In genomic region chr1:34290321-34290720, GRCm38 (mm10) we compare ENCODE assay signal across 13 mouse cellular contexts.
A peak's percentile ranks its signal among the peaks of the same experiment; 100 is the strongest.
DNase-seq lines count a peak whose midpoint lies in the region; ATAC-seq lines count a peak whose summit lies in the region.
"Had no signal": no experiment of that assay in that cellular context is flagged by ENCODE, and none has a peak within 500 bp of the region (broad histone marks: within the 10 kb centered on the region; RNA-seq: fewer than 3 reads in every experiment).

No protein-coding gene starts in this region.

- no peak overlapping the region for H3K4me3 ChIP-seq in kidney, embryonic 15.5 days (replicated peaks)
- no peak overlapping the region for H3K4me3 ChIP-seq in heart, embryonic 12.5 days
- H3K4me3 ChIP-seq in liver, embryonic 15.5 days (replicated peaks): no peak overlapping the region
- H3K4me3 ChIP-seq: neural tube, embryonic 12.5 days had no signal

- peaks cover 95% of the 10 kb centered on the region for H3K36me3 ChIP-seq in kidney, embryonic 15.5 days
- H3K36me3 ChIP-seq in heart, embryonic 12.5 days: peaks cover 91% of the 10 kb centered on the region
- H3K36me3 ChIP-seq in liver, embryonic 15.5 days (replicated peaks): peaks cover 61% of the 10 kb centered on the region

- H3K9me3 ChIP-seq in kidney, embryonic 15.5 days (replicated peaks): no peaks in the 10 kb centered on the region
- no peaks in the 10 kb centered on the region for H3K9me3 ChIP-seq in heart, embryonic 12.5 days (replicated peaks)
- no peaks in the 10 kb centered on the region for H3K9me3 ChIP-seq in liver, embryonic 15.5 days (replicated peaks)
- H3K9me3 ChIP-seq: neural tube, embryonic 12.5 days had no signal

- H3K9ac ChIP-seq in kidney, embryonic 15.5 days: no peak overlapping the region
- H3K9ac ChIP-seq in heart, embryonic 12.5 days: no peak overlapping the region
- no peak overlapping the region for H3K9ac ChIP-seq in liver, embryonic 15.5 days
- H3K9ac ChIP-seq: neural tube, embryonic 12.5 days had no signal

- H3K4me2 ChIP-seq in kidney, embryonic 15.5 days: no peak overlapping the region
- H3K4me2 ChIP-seq in heart, embryonic 12.5 days: no peak overlapping the region
- no peak overlapping the region; the same call in 1 of the 2 replicates for H3K4me2 ChIP-seq in liver, embryonic 15.5 days
- H3K4me2 ChIP-seq: neural tube, embryonic 12.5 days had no signal

- no peak for DNase-seq in kidney, adult 8-10 months
- no peak for DNase-seq in cerebellum, adult 11 months
- no peak for DNase-seq in thymus, postnatal 25 days
- DNase-seq in urinary bladder, postnatal 4 days (ENCODE audit: low spot score in 2 of 2): no peak
- DNase-seq: cerebellum, adult 11-12 months; layer of hippocampus, postnatal 36 days had no signal

- H3K4me1 ChIP-seq in kidney, embryonic 15.5 days: peaks cover 7% of the 10 kb centered on the region; the same call in 1 of the 2 replicates
- H3K4me1 ChIP-seq in heart, embryonic 12.5 days (replicated peaks): peaks cover 13% of the 10 kb centered on the region
- peaks cover 24% of the 10 kb centered on the region for H3K4me1 ChIP-seq in liver, embryonic 15.5 days (replicated peaks)
- H3K4me1 ChIP-seq: neural tube, embryonic 12.5 days had no signal

- H3K27me3 ChIP-seq in kidney, embryonic 15.5 days: no peaks in the 10 kb centered on the region
- H3K27me3 ChIP-seq in heart, embryonic 12.5 days (replicated peaks): no peaks in the 10 kb centered on the region
- H3K27me3 ChIP-seq in liver, embryonic 15.5 days: no peaks in the 10 kb centered on the region
- H3K27me3 ChIP-seq: neural tube, embryonic 12.5 days had no signal

- H3K27ac ChIP-seq in kidney, embryonic 15.5 days: no peak overlapping the region
- 0 out of 2 replicates have a peak overlapping the region, but pooled peaks have one; percentile 5 for H3K27ac ChIP-seq in heart, embryonic 12.5 days (ENCODE audit: poor library complexity, severe bottlenecking)
- H3K27ac ChIP-seq in liver, embryonic 15.5 days (replicated peaks): no peak overlapping the region
- H3K27ac ChIP-seq: neural tube, embryonic 12.5 days had no signal

- 0 out of 2 replicates have a peak, but pooled peaks have one; percentile 40 for ATAC-seq in kidney, embryonic 15.5 days (replicated peaks; ENCODE audit: low FRiP score)
- ATAC-seq in common myeloid progenitor, adult 5-6 weeks (replicated peaks; ENCODE audit: low read depth, poor library complexity, severe bottlenecking): peak; percentile 72
- ATAC-seq in heart, embryonic 12.5 days (ENCODE audit: insufficient number of reproducible peaks, low FRiP score): no peak
- peak; percentile 67 for ATAC-seq in liver, embryonic 15.5 days (ENCODE audit: insufficient read depth)
- ATAC-seq: hindbrain, embryonic 16.5 days; lung, postnatal 0 days had no signal

- 88% methylated on average over 12 of the region's 12 CpGs for WGBS in kidney, embryonic 15.5 days
- WGBS in heart, embryonic 12.5 days: 83% methylated on average over 12 of the region's 12 CpGs
- 52% methylated on average over 12 of the region's 12 CpGs for WGBS in liver, embryonic 15.5 days (ENCODE audit: insufficient replicate concordance)
